Mouse (Mus musculus): ENCODE results near the gene Gm3336. TPM values are rescaled to one million over a fixed set of nuclear protein-coding genes. Genes with fewer than 3 reads are reported as not detected.

Gm3336 gene
- total RNA-seq, 2 experiments from 2014 or later = not detected

DNA sequence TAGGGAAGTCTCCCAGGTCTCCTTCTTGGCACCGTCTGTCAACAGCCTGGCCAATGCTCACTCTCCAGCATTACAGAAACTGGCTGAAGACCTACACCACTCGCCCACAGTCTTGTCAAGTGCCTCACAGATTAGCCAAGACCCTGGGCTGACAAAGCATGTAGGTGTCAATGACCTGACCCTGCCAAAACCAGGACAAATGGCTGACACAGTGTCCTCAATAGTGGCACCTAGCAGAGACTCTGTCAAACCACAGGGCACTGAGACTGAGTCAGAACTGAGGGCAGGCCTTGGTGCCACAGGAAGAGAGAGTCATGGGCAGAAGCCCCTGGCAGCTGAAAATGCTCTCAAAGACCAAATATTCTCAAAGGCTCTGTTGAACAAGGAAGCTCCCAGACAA is 3.3 kb upstream of the Gm3336 start:
- DNase-seq (ENCODE audit: low spot score in 2 of 2) = no peak

DNA sequence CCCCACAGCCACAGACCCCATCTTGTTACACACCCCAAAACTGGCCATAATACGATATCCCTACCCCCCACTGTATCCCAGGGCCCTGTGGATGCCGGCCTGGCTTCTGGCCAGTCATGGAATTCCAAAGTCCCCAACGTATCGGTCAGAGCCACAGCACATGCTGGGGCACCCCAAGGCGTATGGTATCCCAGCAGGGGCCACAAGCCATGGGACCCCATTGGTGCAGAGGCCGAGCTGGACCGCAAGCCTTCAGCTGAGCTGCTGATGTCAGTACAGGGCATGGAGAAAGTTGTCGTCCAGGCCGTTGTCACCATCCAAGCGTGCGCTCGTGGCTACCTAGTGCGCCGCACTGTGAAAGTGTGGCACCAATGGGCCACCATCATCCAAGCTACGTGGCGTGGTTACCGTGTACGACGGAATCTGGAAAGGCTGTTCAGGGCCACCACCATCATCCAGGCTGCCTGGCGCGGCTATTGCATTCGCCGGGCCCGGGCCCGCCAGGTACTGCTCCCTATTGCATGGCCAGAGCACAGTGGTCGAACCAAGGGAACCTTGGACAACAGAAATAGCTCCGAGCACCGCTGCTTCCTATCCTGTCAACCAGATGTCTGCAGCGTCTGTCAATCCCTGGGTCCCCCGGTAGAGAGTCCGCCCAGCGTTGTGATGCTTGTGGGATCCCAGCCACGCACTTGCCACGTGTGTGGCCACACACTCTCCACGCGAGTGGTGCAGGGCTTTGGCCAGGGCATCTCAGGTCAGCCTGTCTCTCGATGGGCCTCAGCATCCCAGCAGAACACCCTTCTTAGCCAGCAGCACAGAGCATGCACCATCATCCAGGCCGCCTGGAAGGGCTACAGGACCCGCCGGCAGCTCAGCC is 1.6 kb upstream of the Gm3336 start:
- no peak for DNase-seq (ENCODE audit: low spot score in 2 of 2)

DNA sequence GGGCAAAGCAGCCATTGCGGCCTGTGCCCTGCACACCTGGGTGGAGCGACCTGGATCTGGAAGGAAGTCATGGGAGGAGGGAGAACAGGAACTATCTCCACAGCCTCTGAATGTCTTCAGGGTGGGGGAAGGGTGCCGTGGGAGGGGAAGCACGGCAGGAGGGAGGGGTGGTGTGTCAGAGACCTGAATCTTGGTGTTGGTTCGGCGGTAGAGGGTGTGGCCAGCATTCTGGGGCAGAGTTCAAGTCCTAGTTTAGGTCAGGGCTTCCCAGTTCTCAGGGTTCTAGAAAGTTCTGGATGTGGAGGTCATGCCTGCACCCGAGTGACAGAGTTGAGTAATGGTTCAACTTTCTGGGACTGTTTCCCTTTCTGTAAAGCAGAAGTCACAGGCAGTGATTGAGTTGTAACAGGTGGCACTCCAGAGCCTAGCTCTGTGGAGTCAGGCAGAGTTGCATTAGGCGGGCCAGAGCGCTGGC is 1.5 kb downstream of the Gm3336 start:
- no peak for DNase-seq (ENCODE audit: low spot score in 2 of 2)

DNA sequence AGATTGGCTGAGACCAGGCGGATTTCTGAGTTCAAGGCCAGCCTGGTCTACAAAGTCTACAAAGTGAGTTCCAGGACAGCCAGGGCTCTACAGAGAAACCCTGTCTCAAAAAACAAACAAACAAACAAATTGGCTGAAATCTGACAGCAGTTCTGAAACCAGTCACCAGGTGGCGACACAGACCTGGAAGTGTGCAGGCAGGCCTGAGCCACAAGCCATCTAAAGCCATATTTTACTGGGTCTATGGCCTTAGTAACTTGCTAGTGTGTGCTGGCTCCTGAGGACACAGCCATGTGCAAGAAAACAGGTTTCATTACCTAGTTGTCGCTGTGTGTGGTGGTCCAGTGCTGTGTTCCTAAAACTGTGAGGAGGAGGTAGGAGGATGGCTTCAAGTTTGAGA is 2.4 kb downstream of the Gm3336 start:
- peak; percentile 83 to 86 for DNase-seq (ENCODE audit: low spot score in 2 of 2)

DNA sequence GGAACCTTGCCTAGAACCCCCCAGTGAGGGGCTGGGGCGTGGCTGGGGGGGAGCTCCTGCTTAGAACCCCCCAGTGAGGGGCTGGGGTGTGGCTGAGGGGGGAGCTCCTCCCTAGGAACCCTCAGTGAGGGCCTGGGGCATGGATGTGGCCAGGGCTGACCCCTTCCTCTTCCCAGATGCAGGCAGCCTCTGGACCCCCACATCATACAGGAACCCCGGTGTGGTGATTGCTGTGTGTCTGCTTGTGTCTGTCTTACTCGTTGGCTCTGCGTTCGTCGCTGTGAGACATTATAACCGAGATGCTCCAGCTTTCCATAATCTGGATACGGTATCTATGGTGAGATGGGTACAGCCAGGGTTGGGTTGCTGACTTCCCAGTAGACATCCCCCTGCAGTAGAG is 3.3 kb downstream of the Gm3336 start:
- DNase-seq (ENCODE audit: low spot score in 2 of 2) = no peak

DNA sequence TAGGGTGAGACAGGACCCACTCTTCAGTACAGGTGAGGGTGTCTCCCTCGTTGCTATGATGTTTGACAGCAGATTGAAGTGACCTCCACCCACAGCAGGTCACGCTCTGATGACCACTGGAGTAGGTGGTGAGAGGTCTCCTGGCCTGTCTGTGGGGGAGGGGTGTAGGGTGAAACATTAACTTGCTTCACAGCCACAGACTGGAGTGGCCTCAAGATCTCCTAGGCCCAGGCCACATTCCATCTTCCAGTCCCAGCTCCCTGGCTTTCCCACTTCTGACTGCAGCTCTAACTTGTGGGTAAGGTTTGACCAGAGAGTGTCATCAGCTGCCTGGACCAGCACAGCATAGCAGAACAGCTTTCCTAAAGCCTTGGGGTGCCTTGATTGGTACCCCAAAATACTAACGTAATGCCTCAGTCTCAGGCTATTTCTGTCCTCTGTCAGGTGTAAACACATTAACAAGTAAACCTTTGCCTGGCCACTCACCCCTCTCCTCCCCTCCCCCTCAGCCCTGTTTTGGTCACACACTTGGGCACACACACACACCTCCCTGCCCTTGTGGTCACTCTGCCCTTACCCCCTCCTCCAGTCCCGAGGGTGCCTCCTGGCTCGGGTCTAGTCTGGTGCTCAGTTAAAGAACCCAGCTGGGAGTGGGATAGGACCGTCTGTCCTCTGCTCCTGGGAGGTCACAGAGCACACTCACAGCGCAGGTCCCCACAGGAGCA is 5.3 kb downstream of the Gm3336 start, which contains the start of gene Pde4c:
Gene Pde4c, plus strand, starts transcription at position 235 of the 725 bp plus-strand sequence.
- DNase-seq (ENCODE audit: low spot score in 2 of 2) = no peak

DNA sequence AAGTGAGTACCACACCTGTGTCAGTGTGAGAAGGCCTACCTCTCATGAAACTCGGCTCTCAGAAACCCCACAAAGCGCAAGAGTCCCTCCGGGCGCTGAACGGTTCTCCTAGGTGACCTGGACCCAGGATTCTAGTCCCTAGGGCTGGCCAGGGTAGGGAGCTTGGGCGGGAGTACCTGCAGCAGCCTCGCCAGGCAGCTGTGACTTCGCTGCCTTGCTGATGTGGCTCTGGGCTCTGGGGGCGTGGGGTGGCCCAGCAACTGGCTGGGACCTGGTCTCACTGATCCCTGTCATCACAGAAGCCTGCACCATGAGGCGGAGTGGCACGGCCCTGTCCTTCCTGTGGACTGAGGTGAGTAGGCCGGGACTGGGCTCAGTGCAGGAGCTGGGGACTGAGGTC is 5.9 kb downstream of the Gm3336 start:
- DNase-seq (ENCODE audit: low spot score in 2 of 2) = no peak

DNA sequence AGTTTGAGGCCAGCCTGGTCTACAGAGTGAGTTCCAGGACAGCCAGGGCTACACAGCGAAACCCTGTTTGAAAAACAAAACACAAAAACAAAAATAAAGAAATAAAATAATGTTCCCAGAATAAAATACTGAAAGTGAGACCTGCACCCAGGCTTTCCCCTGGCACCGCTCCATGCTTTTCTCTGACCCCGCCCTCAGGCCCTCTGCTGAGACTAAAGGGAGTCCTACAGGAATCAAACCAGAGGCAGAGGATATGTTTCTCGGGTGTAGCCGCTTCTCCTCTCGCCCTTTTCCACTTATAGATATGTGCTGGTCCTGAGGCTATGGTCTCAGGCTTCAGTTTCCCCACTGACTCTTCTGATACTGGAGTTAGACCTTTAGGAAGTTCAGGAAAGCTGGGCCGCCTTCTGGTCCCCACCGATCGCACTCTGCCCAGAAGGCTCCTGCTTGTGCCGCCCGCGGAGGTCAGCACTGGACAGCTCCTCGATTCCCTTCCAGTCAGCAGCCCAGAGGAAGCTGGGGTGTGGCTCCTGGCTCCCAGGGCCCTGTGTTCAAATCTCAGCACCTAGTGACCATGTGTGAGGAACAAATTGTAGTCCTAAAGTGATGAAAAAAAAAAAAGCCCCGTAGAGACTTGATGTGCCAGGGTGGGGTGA is 7.6 kb downstream of the Gm3336 start:
- no peak for DNase-seq (ENCODE audit: low spot score in 2 of 2)

DNA sequence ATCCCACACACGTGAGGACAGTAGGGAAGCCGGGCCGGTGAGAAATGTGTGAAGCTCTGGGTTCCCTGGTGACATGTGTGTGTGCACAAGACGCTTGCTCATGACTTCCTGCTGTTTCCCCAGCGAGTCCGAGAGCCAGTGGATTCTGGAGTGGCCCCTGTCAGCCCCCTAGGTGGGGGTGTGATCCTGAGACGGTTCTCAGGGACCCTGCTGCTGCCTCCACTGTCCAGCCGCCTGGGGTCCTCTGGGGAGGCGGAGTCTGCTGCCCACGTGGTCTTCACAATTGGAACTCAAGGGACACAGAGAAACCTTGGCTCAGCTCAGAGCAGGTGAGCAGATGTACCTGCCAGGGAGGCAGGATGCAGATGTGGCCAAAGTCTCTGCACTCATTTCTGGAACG is 8.4 kb downstream of the Gm3336 start:
- no peak for DNase-seq (ENCODE audit: low spot score in 2 of 2)

DNA sequence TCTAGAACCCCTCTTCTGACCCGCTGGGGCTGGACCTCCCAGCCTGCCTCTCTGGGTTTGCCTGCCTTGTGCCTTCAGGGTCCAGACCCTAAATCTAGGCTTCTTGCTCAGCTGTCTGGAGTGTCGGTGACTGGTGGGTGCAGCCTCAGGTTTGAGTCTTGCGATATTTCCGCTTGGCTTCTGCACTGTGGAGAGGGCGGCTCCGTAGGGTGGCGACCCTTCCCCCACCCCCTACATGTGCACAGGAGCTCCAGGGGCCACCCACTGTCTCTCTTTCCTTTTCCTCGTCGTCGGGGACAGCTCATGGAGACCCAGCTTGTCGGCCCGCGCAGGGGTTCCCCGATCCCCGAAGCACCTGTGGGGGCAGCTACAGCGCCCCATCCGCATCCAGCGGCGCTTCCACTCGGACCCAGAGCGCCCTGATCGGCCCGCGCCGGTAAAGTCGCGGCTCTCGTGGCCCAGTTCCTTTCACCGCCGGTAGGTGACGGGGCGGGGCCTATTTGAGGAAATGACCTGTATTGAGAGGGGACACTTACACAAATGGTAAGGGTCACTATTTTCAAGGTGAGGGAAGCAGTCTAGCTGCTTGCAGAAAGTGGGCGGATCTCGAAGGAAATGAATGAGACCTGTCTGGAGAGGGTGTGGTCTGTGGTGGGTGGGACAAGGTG is 11.6 kb downstream of the Gm3336 start:
- DNase-seq (ENCODE audit: low spot score in 2 of 2) = no peak

DNA sequence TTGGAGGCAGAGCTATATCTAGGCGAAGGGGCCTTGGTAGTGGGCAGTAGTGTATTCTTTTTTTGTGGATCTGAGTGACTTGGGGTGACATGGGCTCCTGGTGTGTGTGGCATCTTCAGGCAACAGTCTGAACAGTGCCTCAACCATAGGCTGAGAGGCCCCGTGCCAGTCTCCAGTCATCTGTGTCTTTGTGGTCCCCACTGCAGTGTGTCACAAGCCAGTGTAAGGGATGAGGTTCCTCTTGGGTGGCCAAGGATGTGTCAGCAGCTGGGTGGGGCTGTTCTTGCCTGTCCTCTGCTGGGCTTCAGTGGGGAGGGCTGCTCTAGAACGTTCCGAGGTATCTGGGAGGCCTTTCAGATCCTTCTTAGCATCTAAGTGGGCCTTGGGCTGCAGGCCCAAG is 12.6 kb downstream of the Gm3336 start:
- no peak for DNase-seq (ENCODE audit: low spot score in 2 of 2)

DNA sequence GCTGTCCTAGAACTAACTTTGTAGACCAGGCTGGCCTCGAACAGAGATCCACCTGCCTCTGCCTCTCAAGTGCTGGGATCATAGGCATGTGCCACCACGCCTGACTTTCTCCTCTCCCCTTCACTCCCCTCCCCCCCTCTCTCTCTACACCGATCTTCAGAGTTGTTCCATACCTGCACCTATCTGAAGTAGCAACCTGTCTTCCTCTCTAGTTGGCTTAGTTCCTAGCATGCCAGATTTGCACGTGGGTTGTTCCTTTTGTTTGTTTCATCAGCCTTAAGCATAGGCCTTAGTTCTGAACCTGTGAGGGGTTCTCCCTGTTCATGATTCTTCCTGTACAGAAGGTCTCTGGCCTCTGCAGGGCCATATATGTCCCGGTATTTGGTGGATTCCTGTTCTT is 19.4 kb downstream of the Gm3336 start:
- DNase-seq (ENCODE audit: low spot score in 2 of 2) = no peak

DNA sequence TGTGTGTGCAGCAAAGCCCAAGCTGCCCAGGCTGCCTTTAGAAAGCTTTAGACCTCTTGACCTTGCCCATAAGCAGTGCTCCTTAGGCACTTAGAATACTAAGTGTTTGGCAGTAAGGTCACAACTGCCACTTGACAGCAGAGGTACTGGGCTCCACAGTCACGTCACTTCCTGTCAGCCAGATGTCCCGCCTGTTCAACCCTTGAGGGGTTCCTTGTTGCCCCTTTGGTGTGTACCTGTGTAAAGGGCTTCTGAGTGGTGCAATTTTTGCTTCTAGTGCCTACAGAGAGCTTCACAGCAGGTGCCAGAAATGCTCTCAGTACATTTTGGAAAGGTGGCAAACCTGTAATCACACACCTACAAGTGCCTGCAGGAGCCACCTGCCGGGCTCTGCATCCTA is 19.9 kb downstream of the Gm3336 start:
- DNase-seq (ENCODE audit: low spot score in 2 of 2) = no peak

DNA sequence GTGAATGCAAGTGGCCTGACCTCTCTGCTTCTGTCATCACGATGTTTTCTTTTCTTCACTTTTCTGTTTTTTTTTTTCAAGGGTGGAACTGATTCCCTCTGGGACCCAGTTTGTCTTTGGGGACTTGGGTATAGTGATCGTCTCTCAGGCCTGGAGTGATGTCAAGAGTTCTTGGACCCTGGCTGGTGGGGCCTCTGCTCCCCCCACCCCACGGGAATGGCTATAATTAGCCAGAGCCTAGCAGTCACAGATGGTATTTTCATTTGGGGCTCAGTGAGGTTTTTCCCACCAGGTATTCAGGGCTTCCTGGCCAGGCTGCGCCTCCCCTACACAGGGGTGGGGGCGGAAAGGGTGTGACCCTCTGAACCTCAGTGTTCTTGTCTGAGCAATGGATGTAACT is 23.3 kb downstream of the Gm3336 start:
- no peak for DNase-seq (ENCODE audit: low spot score in 2 of 2)

DNA sequence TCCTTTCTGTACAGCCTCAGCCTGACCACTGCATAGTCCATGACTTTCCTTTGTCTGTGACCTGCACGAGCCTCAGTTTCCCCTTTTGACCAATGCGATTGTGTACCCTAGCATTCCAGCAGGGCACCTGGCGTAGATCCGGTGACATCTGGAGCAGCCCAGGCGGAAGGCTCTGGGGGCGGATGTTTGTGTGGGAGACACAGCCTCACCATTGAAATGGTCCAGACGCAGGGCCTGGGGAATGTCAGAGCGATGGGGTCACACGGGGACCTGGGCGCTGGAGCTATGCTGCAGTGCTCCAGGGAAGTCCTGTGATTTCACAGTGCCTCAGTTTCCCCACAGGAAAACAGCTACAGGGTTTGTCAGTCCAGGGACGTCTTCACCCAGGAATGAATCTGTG is 23.8 kb downstream of the Gm3336 start:
- DNase-seq (ENCODE audit: low spot score in 2 of 2) = no peak

DNA sequence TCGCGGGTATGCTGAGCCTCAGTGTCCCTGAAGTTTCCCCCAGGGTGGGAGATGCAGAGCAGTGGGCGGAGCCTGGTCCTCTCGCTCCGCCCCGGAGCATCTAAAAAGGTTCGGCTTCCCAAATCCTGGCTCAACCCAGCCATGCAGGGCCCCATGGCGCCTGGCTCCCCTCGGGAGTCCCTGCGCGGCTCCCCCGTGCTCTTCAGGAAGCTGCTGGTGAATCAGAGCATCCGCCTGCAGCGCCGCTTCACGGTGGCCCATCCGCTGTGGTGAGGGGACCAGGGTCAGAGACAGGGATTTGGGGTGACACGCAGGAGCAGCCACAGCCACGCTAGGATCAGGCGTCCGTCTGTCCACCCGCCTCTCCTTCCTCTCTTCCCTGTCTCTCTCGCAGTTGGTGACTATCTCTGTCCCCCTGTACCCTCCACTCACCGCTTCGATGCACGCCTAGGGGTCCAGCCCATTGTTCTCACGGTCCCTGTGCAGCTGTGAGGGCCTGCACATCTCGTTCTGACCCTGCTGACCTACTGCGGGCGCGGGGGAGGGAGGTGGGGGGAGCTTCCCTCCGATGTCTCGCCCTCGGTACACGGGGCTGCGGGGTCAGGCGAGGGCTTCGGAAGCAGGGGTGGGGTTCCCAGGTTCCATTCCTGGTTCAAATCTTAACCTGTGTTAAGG is 24.8 kb downstream of the Gm3336 start:
- DNase-seq (ENCODE audit: low spot score in 2 of 2) = no peak

DNA sequence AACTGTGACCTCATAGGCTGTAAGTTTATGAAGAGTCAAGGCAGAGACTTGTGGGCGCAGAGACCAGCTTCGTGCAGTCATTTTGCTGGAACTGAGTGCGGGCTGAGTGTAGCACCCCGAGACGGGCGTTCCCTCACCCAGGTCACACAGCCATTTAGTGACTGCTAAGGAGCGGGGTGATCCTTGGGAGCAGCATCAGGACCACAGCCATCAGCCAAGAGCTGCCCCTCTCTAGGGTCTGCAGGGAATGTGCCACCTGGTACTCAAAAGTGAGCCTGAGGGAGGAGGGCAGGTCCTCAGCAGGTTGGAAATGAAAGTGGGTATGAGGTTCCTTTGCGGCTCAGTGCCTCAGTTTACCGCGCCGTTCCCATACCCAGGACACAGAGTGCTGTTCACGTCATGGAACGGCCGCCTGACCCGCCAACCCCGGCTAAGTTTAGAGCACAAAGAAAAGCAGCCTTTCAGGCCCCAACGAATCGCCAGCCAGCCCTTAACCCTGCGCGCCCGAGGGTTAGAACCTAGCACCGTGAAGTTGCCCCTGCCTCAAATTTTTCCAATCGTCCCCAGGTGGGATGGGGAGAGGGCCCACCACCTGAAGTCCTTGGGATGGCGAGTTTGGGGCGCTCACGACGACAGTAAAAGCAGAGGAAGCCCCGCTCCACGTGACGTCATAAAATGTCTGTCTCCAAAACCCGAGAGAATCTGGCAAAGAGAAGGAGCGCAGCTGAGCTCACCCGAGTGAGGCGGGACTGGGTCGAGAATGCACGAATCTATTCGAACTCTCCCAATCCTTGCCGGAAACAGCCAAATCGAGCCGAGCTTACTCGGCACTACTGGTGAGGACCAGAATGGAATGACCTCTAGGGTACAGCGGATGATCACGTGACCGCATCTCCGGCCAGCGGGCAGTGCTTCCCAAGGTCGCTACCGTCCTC is 25.6 kb downstream of the Gm3336 start:
- DNase-seq (ENCODE audit: low spot score in 2 of 2) = peak in 1 of 2 experiments; percentile 53

DNA sequence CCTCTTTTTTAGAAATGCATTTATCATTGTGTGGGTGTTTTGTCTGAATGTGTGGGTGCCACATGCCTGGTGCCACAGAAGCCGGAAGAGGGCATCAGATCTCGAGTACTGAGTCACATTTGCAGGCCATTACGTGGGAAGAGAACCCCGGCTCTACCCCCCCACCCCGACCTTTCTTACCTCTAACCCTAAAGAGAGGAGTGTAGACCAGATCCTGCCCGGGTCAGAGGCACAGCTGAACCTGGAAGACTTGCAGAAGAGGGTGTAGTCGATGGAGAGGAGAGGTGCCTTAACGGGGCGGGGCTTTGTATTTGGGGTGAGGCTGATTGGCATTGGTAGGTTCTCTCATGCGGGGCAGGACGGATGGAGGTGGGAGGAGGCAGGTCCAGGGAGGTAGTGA is 26.5 kb downstream of the Gm3336 start:
- no peak for DNase-seq (ENCODE audit: low spot score in 2 of 2)

DNA sequence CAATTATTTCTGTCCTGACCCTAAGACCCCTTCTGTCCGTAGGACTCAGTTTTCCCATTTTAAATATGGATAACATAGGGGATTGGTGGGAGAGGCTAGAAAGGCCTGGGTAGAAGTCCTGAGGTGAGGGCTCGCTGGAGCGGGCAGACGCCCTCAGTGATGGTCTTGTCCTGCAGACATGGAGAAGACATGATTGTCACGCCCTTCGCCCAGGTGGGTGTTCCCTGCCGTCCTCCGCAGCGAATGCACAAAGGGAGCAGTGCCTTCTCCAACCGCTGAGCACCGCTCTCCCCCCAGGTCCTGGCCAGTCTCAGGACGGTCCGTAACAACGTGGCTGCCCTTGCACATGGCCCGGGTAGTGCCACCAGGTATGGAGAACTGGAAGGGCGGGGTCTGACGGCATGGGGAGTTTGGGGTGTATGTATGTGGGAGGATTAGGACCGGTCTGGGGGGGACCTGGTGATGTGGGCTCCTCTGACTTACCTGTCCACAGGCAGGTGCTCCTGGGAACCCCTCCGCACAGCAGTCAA is 27.4 kb downstream of the Gm3336 start:
- no peak for DNase-seq (ENCODE audit: low spot score in 2 of 2)

Measured in layer of hippocampus, postnatal 14 days (tissue).